Mouse (Mus musculus) cerebellum, adult 2 months (tissue): ENCODE measurements around the gene Daam1.

ENCODE experiments used
- CTCF ChIP-seq: fragments of 200-500 bp; IDR thresholded peaks from 2 replicates; pipeline ENCODE4 v1.5.1; 2011; ENCODE audit warnings: low read depth, mild to moderate bottlenecking, control low read depth, low read length, moderate library complexity, borderline replicate concordance; ENCODE audit not compliant: insufficient read depth
- POLR2A ChIP-seq: fragments of 200-500 bp; IDR thresholded peaks from 2 replicates; pipeline ENCODE4 v1.6.1; 2011; ENCODE audit warnings: low read length, control low read depth, borderline replicate concordance; ENCODE audit not compliant: insufficient read depth

DNA sequence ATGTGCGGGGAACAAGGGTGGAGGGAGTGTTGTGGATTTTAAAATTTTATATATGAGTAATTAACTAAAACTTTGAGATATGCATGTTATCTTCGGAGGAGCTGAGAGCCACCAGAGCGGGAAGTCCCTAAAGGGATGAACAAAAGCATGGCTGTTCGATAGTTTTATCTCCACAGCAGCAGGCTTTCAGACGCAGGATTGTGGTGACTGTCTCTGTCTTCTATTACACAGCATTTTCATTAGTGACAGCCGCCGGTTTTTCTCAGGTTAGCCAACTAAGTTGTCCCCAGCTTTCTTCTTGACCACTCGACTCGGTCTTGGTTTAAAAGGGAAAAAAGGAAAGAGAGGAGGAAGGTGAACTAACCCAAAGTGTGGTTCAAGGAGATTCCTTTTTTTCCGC lies 739 bp upstream of the Daam1 start:
- TF ChIP-seq POLR2A (no peak), CTCF (no peak)
